Mouse (Mus musculus): ENCODE data around the gene Nexmif. TPM values are rescaled to one million over a fixed set of nuclear protein-coding genes. Genes with fewer than 3 reads are reported as not detected.

Nexmif gene
- polyA plus RNA-seq (2015; fragmentation: Nextera tagmentation; extraction: Ambion mirVana): 2.3 and 6.1 TPM in 2 replicates

DNA sequence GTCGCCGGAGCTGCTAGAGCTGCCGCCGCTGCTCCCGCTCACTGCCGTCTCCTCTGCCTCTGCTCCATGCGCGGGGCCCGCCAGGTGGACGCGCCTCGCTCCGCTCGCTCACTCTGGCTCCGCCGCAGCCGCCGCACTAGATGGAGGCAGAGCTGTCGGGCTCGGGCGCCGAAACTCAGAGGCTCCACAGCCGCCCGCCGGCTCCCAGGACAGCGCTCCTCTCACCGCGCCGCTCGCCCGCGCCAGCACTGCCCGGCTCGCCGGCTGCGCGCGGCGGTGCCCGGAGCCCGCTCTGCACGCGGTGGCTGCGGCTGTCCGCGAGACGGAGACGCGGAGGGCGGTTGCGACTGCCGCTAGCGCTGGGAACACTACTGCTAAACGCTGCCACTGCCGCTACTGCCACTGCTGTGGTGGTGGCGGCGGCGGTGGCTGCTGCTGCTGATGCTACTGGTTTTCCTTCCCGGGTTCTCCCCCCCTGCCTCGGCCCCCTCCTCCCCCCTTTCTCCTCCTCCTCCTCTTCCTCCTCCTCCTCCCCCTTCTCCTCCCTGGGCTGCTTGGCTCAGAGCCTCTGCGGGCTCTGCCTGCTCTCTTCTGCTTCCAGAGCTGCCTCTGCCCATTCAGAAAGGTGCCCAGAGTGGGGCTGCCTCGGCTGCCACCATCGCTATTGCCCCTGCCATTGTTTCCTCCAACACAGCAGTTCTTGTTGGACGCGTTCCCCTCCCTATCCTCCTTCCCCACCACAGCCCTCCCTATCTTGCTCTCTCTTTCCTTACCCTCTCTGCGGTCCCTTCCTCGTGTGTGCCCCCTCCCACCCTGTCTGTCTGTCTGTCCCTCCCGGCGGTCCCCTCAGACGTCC lies at the start of gene Nexmif:
Gene Nexmif, minus strand, starts transcription at position 450 of the 856 bp plus-strand sequence.

Small RNA genes within 50 kb of the gene (microRNA-seq; reads per million reads assigned to microRNA genes)
- not detected for gene Gm24993 (ENCODE audit: borderline replicate concordance, insufficient number of aligned reads)
- gene Mir672 (ENCODE audit: borderline replicate concordance, insufficient number of aligned reads): 709 reads per million, percentile 72 among the genes with 10 or more reads in this experiment

Other genes starting within 250 kb of the Nexmif start
- 10.3 and 15.4 TPM in 2 replicates for gene Rlim, start 219.9 kb downstream of the Nexmif start, polyA plus RNA-seq (2015; fragmentation: Nextera tagmentation; extraction: Ambion mirVana)
- gene Abcb7, start 212.7 kb upstream of the Nexmif start, polyA plus RNA-seq (2015; fragmentation: Nextera tagmentation; extraction: Ambion mirVana): 2.0 and 3.5 TPM in 2 replicates